Mouse (Mus musculus): ENCODE data around the gene Klhl10. TPM values are rescaled to one million over a fixed set of nuclear protein-coding genes. Genes with fewer than 3 reads are reported as not detected.

Gene Klhl10
- total and polyA plus RNA-seq, 2 experiments from 2014 or later, result 0.22 to 0.65 TPM

DNA sequence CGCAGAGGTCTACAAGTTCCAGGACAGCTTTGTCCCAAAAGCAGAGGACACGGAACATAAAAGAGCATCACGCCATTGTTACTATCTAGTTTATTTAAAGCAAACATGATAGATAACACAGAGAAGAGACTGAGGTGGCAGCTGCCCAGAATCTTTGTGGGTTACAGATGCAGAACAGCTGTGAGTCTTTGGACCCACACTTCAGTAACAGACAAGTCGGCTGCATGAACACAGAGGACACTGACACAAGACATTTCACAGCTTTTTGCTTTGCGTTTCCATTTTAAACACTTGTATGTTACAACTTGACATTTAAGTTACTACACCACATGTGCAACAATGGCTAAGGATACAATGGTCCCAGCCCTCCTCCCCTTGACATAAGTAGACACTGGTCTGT, 34.6 kb downstream of the Klhl10 start:
- Histone ChIP-seq H3K4me2 (ENCODE audit: low read depth, low read length, poor library complexity, severe bottlenecking) (no peak overlapping the region), H3K36me3 (ENCODE audit: insufficient read depth, low read length) (peaks cover 42% of the 10 kb centered on the region), H3K27ac (ENCODE audit: low read depth, low read length) (no peak overlapping the region), H3K27me3 (ENCODE audit: insufficient read depth, low read length) (no peaks in the 10 kb centered on the region), H3K4me1 (ENCODE audit: insufficient read depth, low read length) (no peaks in the 10 kb centered on the region), H3K9me3 (ENCODE audit: low read length) (no peaks in the 10 kb centered on the region), H3K4me3 (ENCODE audit: low read depth, low read length) (no peak overlapping the region), H3K9ac (replicated peaks; ENCODE audit: low read length, poor library complexity, severe bottlenecking) (no peak overlapping the region)
- TF ChIP-seq CTCF (IDR thresholded peaks at IDR 0.05), result no peak
- DNase-seq (ENCODE audit: low spot score), result no peak
- no peak for ATAC-seq (ENCODE audit: low FRiP score)
- WGBS, result 99% methylated on average over 5 of the region's 5 CpGs

- no peak overlapping the region for H3K9ac ChIP-seq (replicated peaks; ENCODE audit: low read length, poor library complexity, severe bottlenecking)
- H3K27me3 ChIP-seq (ENCODE audit: insufficient read depth, low read length), result no peaks in the 10 kb centered on the region
- peaks cover 62% of the 10 kb centered on the region for H3K36me3 ChIP-seq (ENCODE audit: insufficient read depth, low read length)
- no peak for TF ChIP-seq CTCF (IDR thresholded peaks at IDR 0.05)
- no peak for ATAC-seq (ENCODE audit: low FRiP score)
- H3K4me2 ChIP-seq (ENCODE audit: low read depth, low read length, poor library complexity, severe bottlenecking), result no peak overlapping the region
- no peak overlapping the region for H3K4me3 ChIP-seq (ENCODE audit: low read depth, low read length)
- H3K27ac ChIP-seq (ENCODE audit: low read depth, low read length), result no peak overlapping the region
- 94% methylated on average over 7 of the region's 7 CpGs for WGBS
- H3K4me1 ChIP-seq (ENCODE audit: insufficient read depth, low read length), result no peaks in the 10 kb centered on the region
- no peaks in the 10 kb centered on the region for H3K9me3 ChIP-seq (ENCODE audit: low read length)
- no peak for DNase-seq (ENCODE audit: low spot score)
Observed at GRCm38 (mm10) chr11:100479152-100479551, 37.4 kb downstream of the Klhl10 start.

DNA sequence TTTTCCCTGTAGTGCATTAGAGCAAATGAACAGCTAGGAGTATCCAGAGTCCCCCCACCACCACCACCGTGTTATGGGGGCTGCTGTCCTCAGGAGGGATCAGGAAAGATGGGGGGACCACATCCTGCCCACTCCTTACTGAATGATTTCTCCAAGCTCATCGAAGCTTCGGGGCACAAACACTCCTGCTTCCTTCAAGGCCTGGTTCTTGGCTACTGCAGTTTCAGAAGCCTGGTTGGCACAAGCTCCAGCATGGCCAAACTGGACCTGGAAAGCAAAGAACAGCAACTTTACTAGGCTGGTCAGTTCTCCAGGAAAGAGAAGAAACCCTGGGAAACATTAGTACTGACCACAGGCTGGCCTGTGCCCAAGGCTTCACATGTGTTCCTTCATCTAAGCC, 42.7 kb downstream of the Klhl10 start:
- 98% methylated on average over 3 of the region's 3 CpGs for WGBS
- no peak for TF ChIP-seq CTCF (IDR thresholded peaks at IDR 0.05)
- Histone ChIP-seq H3K36me3 (ENCODE audit: insufficient read depth, low read length) (peaks cover 57% of the 10 kb centered on the region), H3K27ac (ENCODE audit: low read depth, low read length) (no peak overlapping the region), H3K9me3 (ENCODE audit: low read length) (no peaks in the 10 kb centered on the region), H3K27me3 (ENCODE audit: insufficient read depth, low read length) (no peaks in the 10 kb centered on the region), H3K4me1 (ENCODE audit: insufficient read depth, low read length) (no peaks in the 10 kb centered on the region), H3K4me2 (ENCODE audit: low read depth, low read length, poor library complexity, severe bottlenecking) (no peak overlapping the region), H3K4me3 (ENCODE audit: low read depth, low read length) (no peak overlapping the region), H3K9ac (replicated peaks; ENCODE audit: low read length, poor library complexity, severe bottlenecking) (no peak overlapping the region)
- ATAC-seq (ENCODE audit: low FRiP score), result no peak
- DNase-seq (ENCODE audit: low spot score), result no peak

DNA sequence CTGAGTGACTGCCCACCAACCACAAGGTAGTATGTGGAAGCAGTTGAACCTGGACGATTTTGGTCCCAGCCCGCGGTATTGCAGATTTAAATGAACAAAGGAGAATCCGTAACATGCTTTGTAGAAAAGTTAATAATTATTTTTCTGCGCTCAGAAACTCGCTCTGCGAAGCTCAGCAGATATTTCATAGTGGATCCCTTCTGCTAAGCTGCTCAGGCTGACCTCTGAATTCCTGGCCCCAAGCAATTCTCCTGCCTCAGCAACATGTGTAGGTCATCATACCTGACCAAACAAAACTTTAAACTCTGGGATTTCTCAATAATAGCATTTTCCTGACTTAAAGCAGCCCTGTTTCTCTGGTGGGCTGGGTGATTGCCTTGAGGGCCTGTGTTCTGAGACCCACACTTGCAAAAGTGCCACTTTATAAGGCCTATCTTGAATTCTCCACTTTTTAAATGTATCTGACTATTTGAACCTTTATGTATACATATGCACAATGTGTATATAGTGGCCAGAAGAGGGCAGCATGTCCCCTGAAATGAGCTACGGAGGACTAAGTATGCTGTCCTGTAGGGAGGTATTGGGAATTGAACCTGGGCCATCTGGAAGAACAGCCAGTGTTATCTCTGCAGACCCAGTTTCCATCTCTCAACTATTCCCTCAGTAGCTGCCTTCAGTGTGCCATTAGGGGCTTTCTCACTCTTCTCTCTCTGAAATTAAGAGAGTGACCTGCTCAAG, 44.3 kb downstream of the Klhl10 start:
- no peak overlapping the region for H3K9ac ChIP-seq (replicated peaks; ENCODE audit: low read length, poor library complexity, severe bottlenecking)
- no peak overlapping the region for H3K4me3 ChIP-seq (ENCODE audit: low read depth, low read length)
- no peaks in the 10 kb centered on the region for H3K27me3 ChIP-seq (ENCODE audit: insufficient read depth, low read length)
- H3K27ac ChIP-seq (ENCODE audit: low read depth, low read length), result no peak overlapping the region
- ATAC-seq (ENCODE audit: low FRiP score) (no peak), DNase-seq (ENCODE audit: low spot score) (peak; percentile 62)
- 87% methylated on average over 8 of the region's 8 CpGs for WGBS
- no peaks in the 10 kb centered on the region for H3K9me3 ChIP-seq (ENCODE audit: low read length)
- peaks cover 53% of the 10 kb centered on the region for H3K36me3 ChIP-seq (ENCODE audit: insufficient read depth, low read length)
- H3K4me2 ChIP-seq (ENCODE audit: low read depth, low read length, poor library complexity, severe bottlenecking), result no peak overlapping the region
- TF ChIP-seq CTCF (IDR thresholded peaks at IDR 0.05), result peak; percentile 73
- H3K4me1 ChIP-seq (ENCODE audit: insufficient read depth, low read length), result no peaks in the 10 kb centered on the region

GRCm38 (mm10) chr11:100490951-100491350, 49.2 kb downstream of the Klhl10 start:
- Histone ChIP-seq H3K4me1 (ENCODE audit: insufficient read depth, low read length) (no peaks in the 10 kb centered on the region), H3K27ac (ENCODE audit: low read depth, low read length) (no peak overlapping the region), H3K4me3 (ENCODE audit: low read depth, low read length) (no peak overlapping the region), H3K9me3 (ENCODE audit: low read length) (no peaks in the 10 kb centered on the region), H3K27me3 (ENCODE audit: insufficient read depth, low read length) (no peaks in the 10 kb centered on the region), H3K9ac (replicated peaks; ENCODE audit: low read length, poor library complexity, severe bottlenecking) (no peak overlapping the region), H3K36me3 (ENCODE audit: insufficient read depth, low read length) (peaks cover 51% of the 10 kb centered on the region), H3K4me2 (ENCODE audit: low read depth, low read length, poor library complexity, severe bottlenecking) (no peak overlapping the region)
- DNase-seq (ENCODE audit: low spot score) (no peak), ATAC-seq (ENCODE audit: low FRiP score) (no peak)
- peak; percentile 65 for TF ChIP-seq CTCF (IDR thresholded peaks at IDR 0.05)
- WGBS, result 91% methylated on average over 6 of the region's 6 CpGs

GRCm38 (mm10) chr11:100493771-100494170, 52.1 kb downstream of the Klhl10 start:
- TF ChIP-seq CTCF (IDR thresholded peaks at IDR 0.05), result no peak
- H3K36me3 ChIP-seq (ENCODE audit: insufficient read depth, low read length), result peaks cover 75% of the 10 kb centered on the region
- H3K27me3 ChIP-seq (ENCODE audit: insufficient read depth, low read length), result no peaks in the 10 kb centered on the region
- no peaks in the 10 kb centered on the region for H3K4me1 ChIP-seq (ENCODE audit: insufficient read depth, low read length)
- DNase-seq (ENCODE audit: low spot score), result no peak
- no peak overlapping the region for H3K4me2 ChIP-seq (ENCODE audit: low read depth, low read length, poor library complexity, severe bottlenecking)
- no peak overlapping the region for H3K4me3 ChIP-seq (ENCODE audit: low read depth, low read length)
- H3K27ac ChIP-seq (ENCODE audit: low read depth, low read length), result no peak overlapping the region
- H3K9me3 ChIP-seq (ENCODE audit: low read length), result no peaks in the 10 kb centered on the region
- H3K9ac ChIP-seq (replicated peaks; ENCODE audit: low read length, poor library complexity, severe bottlenecking), result no peak overlapping the region
- no peak for ATAC-seq (ENCODE audit: low FRiP score)
- WGBS, result 92% methylated on average over 12 of the region's 12 CpGs
